Mouse (Mus musculus): ENCODE measurements around the gene 1700034J05Rik. TPM values are rescaled to one million over a fixed set of nuclear protein-coding genes. Genes with fewer than 3 reads are reported as not detected.

1700034J05Rik gene
- polyA plus RNA-seq, 1 experiment, result not detected

DNA sequence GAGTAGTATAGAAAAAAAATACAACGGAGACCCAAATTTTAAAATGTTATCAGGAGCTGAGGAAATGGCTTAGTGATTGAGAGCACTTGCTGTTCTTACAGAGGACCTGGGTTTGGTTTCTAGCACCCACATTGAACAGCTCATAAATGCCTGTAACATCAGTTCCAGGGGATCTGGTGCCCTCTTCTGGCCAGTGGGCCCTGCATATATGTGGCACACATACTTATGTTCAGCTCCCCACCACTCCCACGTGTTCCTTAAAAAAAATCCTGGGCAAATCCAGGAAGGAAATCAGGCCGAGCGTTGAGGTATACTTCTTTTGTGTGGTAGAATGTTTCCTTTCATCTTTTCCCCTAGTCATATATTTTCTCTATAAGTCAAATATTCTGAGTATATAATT is 52.3 kb downstream of the 1700034J05Rik start:
- no peak for DNase-seq (ENCODE audit: low read depth, low spot score)
- WGBS, result 94% methylated on average over 4 of the region's 4 CpGs

Other genes starting within 250 kb of the 1700034J05Rik start
- 4.6 and 4.8 TPM in 2 replicates for gene Stk38l, start 229.4 kb downstream of the 1700034J05Rik start, polyA plus RNA-seq (2012; rRNA removed)
- gene Arntl2, start 158.4 kb downstream of the 1700034J05Rik start, polyA plus RNA-seq (2012; rRNA removed), result 0.48 and 2.6 TPM in 2 replicates
- gene Smco2, start 104.3 kb downstream of the 1700034J05Rik start, polyA plus RNA-seq (2012; rRNA removed), result not detected in 2 replicates
- 5.0 and 7.8 TPM in 2 replicates for gene Ppfibp1, start 65.9 kb downstream of the 1700034J05Rik start, polyA plus RNA-seq (2012; rRNA removed)
- 12.6 and 14.3 TPM in 2 replicates for gene Rep15, start 78.2 kb upstream of the 1700034J05Rik start, polyA plus RNA-seq (2012; rRNA removed)
- 9.6 and 10.4 TPM in 2 replicates for gene Mrps35, start 88.3 kb upstream of the 1700034J05Rik start, polyA plus RNA-seq (2012; rRNA removed)
- gene Mansc4, start 132.6 kb upstream of the 1700034J05Rik start, polyA plus RNA-seq (2012; rRNA removed), result 0.07 and 0.16 TPM in 2 replicates
- 4.6 and 8.3 TPM in 2 replicates for gene Klhl42, start 137.0 kb upstream of the 1700034J05Rik start, polyA plus RNA-seq (2012; rRNA removed)